Mouse (Mus musculus): Measurements from ENCODE around the gene 1700013F07Rik.
"Not testable (repeated sequence)": the region's sequence is repeated elsewhere in the genome, so short reads cannot be mapped to it uniquely, and the experiment has no call there.

Gene 1700013F07Rik

DNA sequence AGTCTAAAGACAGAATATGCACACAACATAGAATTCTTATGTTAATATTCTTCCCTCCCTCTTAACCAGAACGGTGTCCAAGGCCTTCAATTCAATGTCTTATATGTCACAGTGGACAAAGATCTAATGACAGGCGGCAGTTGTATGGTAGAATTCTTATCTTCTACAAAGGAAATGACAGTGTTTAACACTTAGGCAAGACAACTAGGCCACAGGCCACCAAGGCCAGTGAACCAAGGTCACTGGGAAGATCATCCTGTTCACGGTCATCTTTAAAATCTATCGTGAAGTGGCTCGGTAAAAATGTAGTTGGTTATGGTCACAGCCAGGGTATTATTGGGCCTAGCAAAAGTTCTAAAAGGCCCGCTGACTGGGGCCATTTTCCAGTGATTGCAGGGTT lies at the start of gene 1700013F07Rik:
Gene 1700013F07Rik, plus strand, starts transcription at position 200 of the 400 bp plus-strand sequence.
- DNase-seq (ENCODE audit: low spot score), result no peak

DNA sequence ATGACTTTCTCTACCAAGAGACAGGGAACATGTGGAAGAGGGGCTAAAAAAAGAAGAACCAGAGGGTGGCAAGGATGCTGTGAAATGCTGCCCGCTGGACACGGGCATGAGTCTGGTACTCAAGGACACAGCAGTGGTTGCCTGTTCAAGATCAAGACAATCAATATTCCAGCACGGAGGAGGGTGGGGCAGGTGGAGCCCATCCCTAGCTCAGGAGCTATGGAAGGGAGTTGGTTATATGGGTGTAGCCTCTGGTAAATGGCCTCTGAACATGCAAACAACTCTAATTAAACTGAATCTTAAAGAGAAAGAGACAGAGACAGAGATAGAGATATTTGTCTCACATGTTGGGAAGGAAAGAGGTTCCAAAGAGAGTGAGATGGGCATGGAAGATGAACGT lies 49.2 kb upstream of the 1700013F07Rik start:
- no peak for DNase-seq (ENCODE audit: low spot score)

DNA sequence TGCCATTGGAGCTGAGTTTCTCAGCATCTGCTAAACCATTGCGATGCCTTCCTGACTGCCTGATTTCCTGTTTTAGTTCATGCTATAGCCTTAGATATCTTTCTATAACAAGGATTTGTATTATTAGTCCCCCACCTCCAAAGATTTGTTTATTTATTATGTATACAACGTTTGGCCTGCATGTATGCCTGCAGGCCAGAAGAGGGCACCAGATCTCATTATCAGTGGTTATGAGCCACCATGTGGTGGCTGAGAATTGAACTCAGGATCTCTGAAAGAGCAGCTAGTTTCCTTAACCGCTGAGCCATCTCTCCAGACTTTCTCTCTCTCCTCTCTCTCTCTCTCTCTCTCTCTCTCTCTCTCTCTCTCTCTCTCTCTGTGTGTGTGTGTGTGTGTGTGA lies 44.0 kb upstream of the 1700013F07Rik start:
- DNase-seq (ENCODE audit: low spot score), result no peak

DNA sequence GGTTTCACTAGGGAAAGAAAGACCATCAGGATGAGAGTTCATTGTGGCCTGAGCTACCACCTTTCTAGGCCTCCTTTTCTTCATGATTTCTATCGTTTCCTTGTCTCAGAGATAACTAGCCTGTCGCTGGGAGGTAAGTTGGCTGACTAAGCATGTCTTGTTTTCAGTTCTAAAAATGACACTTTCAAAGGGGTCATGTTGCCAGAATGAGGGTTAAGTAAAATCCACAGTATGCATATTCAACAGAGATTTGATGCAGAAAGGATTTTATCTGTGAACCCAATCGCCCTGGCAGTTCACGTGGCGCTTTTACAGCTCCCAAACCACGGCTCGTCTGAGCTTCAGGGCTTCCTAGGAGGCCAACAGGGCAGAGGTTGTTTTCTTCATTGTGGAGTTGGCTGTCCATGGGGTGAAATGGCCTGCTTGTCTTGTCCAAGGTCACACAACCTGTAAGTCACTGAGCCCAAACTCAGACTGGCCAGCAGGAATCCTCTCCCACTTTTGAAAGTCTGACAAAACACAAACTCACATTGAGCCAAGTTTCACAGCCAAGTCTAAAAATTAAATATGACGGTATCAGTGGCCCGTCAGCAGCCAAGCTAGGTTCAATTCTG lies 39.0 kb upstream of the 1700013F07Rik start:
- no peak for DNase-seq (ENCODE audit: low spot score)

DNA sequence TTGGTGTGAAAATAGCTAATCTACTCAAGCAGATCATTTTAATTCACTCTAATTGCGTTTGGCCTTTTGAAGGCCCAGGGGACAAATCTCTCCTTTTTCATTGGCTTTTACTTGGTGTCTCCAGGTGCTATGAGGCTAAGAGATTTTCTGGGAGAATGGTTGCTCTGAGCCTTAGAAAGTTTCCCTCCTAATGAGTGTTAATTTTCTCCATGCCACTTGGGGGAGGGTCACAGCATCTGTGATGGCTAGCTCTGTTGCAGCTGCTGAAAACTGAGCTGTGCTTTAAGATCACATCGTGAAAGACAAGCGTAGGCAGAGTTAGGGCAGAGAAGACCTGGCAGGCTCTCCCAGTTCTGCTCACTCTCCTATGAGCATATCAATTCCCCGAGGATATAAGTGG lies 38.5 kb upstream of the 1700013F07Rik start:
- DNase-seq (ENCODE audit: low spot score), result no peak

DNA sequence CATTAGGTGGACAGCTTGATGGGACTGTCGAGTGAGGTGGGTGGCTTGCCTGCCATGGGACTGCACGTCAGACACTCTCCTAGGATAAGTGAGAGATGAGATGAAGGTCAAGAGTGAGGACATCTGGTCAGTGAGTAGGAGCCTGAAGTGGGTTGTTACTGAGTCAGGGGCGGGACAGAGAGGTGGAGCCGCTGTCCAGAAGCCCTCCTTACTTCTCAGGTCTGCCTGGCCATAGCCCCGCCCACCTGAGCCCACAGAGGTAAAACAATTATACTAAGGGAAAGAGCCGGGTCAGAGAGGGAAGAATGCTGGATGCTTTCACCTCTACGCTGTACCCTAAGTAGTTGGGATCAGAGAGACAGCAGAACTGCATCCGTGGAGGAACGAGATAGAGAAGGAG lies 36.3 kb upstream of the 1700013F07Rik start:
- no peak for DNase-seq (ENCODE audit: low spot score)

DNA sequence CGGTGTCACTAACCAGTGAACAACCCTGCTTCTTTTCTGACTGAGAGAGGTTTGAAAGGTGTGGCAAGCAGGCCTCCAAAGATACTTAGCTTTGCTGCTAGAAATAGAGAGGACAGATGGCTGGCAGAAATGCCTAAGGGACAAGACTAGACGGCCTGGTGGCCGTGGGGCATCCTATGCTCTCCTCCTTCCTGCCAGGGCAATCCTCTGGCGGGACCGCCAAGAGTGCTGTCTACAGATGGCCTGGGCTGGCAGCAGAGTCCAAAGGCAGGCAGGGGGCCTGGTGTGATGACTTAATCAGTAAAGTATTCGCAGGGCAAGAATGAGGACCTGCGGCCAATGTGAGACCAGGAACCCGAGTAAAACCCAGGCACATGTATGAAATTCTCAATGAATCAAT lies 34.1 kb upstream of the 1700013F07Rik start:
- DNase-seq (ENCODE audit: low spot score), result no peak

DNA sequence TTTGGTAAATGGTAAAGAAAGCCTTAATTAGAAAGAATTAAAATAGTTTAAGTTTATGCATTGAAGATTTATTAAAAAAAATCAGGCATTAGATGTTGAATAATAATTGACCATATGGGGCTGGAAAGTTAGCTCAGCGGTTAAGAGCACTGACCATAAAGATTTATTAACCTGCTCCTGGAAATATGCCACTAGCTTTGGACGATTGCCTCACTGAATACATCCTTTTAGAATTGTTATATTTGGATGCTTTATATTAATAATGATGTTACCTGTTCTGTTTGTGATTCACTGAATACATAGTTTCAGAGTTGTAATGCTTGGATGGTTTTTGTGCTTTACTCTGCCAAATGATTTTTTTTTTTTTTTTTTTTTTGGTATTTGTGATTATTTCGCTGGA lies 32.5 kb upstream of the 1700013F07Rik start:
- not testable (repeated sequence) for DNase-seq (ENCODE audit: low spot score)

DNA sequence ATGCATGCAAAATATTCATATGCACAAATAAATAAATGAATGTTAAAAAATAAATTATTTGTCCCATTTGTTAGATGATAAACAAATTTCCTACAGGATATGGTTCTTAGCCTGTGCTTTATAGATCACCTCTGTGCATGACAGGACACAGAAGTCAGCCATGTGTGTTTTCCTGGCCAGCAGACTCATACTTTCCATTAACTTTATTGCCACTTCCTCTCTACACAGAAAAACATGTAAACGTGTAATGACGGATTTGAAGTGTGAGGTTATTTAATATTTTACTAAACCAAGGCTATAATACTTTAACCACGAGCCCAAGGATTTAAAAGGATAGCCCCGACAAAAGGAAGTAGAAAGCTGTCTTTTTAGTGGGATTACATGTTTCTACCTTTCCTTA lies 30.0 kb upstream of the 1700013F07Rik start:
- no peak for DNase-seq (ENCODE audit: low spot score)

DNA sequence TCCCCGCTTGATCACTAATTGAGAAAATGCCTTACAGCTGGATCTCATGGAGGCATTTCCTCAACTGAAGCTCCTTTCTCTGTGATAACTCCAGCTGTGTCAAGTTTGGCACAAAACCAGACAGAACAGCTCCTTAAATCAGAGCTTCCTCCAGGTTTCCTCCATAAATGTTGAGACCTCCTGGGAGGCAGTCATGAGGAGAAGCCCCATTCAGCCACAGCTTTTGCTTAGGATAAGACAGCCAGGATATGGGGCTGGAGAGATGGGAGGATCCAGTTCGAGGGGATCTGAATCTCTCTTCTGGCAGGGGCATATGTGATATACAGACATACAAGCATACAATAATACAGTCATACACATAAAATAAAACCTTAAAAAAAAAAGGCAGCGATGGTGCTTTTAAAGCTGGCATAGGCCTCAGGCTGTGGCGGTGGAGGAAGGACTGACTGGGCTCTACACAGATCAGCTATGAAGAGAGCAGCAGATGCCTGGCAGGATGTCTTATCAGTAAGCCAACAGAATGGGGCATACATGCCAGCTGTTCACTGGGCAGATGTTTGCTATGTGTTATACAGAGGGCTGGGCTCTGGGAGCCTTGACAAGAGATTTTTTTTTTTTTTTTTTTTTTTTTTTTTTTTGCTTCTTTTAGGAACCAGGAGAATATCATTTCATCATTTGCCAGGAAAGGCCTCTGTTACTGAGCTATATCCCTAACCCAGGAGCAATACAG lies 25.0 kb upstream of the 1700013F07Rik start:
- no peak for DNase-seq (ENCODE audit: low spot score)

DNA sequence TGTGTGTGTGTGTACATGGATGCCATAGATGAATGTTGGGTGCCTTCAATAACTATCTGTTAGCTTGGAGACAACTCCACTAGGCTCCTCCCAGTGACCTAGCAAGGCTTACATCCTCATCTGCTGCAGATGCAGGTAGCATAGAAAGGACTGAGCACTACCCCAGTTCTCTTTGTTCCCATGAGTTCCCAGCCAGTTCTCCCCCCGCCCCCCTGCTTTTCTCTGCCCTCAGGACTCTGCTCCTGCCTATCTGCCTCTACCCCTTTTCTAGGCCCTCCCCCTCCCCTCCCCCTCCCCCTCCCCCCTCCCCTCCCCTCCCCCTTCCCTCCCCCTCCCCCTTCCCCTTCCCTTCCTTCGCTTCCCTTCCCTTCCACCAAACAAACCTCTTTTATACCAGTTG lies 23.8 kb upstream of the 1700013F07Rik start:
- DNase-seq (ENCODE audit: low spot score), result no peak

DNA sequence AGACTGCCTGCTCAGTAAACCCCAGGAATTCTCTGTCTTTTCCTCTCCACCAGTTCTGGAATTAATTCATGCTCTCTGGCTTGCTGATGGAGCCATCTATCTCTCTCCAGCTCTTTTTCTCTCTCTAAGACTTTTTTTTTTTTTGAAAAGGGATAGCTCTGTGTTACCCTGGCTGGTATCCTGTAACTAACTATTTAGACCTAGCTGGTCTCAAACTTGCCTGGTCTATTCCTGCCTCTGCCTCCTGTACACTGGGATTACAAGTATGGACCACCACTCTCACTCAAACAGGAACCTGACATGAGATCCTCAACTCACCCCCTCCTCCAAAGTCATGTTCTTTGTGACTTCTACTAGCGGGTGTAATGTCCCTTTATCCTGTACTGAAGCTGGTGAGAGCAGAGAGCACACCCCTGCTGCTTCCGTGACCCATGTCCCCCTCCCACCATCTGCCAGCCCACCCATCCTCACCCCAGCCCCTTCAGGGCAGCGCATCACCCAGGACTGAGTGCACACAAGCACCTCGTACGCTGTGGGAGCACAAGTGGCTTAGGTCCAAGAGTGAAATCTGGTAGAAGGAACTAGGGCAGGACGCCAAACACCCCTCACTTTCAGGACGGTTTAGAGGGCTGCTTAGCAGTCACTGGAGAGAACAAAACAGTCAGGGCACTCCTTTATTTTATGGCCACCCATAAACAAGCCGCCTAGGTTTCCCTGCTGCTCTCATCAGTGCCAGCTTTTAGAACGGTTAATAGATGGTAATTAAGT lies 23.1 kb upstream of the 1700013F07Rik start:
- DNase-seq (ENCODE audit: low spot score), result no peak

DNA sequence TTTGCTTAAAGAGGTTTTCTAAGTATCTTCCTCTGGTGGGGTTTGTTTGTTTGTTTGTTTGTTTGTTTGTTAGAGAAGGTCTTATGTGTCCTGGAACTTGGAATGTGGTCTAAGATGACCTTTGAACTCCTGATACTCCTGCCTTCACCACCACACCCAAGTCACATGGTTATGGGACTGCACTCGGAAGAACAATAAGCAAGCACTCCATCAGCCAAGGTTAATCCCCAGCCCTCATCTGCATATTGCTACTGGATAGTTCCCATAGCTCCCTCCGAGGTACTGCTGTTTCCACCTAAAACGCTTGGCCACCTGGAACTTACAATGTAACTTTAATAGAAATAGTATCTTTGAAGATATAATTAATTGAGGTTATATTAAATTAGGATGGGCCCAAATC lies 20.5 kb upstream of the 1700013F07Rik start:
- DNase-seq (ENCODE audit: low spot score), result no peak

DNA sequence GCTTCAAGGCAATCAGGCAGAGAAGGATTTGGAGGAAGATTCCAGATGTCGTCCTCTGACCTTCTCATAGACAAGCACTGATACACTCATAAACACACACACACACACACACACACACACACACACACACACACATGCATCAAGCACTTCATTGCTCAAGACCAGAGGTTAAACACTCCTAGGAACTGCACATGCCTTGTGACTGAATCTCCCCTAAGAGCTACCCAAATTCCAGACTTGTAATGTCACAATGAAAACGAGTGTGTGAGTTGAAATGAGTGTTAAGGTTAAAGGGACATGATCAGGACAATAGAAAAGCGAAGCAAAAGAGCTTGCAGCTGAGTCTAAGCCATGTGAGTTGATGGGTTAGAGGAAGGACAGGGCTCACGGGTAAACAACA lies 15.7 kb upstream of the 1700013F07Rik start:
- DNase-seq (ENCODE audit: low spot score), result no peak

DNA sequence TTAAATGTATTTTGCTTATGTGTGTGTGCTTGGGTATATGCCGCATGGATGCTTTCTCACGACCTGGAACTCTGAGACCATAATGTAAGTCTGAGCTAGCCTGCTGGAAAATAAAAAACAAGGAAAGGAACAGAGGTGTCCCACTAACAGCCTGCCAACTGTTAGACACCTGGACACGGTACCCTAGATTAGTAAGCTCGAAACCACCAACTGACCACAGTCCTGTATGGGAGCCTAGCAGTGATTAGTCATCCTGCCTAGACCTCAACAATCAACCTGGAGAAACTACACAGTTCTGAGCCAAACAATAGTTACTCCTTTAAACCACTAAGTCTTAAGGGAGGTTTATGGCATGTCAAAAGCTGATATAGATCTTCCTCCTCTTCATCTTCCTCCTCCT lies 10.5 kb upstream of the 1700013F07Rik start:
- DNase-seq (ENCODE audit: low spot score), result no peak

DNA sequence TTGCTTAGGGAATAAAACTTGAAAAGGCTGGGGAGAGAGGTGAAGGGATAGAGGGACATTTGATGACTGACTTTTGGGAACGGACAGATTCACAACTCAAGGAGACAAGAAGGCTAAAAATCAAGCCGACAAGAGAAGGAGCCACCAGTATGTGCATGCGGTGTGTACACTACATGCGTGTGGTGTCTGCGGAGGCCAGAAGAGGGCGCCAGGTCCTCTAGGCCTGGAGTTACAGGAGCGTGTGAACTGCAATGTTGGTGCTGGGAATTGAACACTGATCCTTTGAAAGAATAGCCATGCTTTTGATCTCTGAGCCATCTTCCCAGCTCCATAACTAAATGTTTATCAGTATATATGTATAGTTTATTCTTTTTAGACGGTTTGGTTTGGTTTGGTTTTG lies 5.5 kb upstream of the 1700013F07Rik start:
- DNase-seq (ENCODE audit: low spot score), result no peak

DNA sequence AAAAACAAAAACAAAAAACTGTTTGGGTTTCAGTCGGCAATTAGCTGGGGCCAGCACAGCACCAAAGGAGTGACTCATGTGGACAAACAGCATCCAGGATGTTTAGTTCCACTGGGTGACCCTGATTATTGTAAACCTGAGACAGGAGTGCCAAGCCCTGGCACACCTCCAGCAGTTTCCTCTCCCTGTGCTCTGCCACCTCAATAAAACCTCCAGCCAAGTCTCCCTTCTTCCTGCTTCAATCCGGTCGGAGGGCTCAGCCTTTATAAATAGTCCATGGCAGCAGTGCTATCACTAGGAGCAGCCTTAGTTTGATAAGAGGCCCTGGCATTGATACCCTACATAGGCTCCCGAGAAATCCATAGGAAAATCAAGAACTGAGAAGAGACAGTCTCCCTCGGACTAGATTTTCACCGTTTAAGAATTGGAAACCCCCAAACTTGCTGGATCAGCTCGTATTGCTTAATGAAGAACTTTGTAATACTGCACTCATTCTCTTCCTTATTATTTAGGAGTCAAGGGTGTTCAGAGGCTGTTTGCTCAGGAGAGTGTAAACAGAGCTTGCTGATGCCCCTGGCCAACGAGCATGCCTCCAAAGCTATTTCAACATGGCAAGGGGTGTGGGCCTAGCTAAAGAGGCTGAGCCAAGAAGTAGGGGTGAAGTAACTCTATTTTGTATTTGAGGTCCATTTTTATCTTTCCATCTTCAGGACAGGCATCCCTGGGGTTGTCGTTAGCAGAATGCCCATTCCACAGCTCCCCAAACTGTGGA lies 650 bp upstream of the 1700013F07Rik start:
- peak; percentile 52 for DNase-seq (ENCODE audit: low spot score)

DNA sequence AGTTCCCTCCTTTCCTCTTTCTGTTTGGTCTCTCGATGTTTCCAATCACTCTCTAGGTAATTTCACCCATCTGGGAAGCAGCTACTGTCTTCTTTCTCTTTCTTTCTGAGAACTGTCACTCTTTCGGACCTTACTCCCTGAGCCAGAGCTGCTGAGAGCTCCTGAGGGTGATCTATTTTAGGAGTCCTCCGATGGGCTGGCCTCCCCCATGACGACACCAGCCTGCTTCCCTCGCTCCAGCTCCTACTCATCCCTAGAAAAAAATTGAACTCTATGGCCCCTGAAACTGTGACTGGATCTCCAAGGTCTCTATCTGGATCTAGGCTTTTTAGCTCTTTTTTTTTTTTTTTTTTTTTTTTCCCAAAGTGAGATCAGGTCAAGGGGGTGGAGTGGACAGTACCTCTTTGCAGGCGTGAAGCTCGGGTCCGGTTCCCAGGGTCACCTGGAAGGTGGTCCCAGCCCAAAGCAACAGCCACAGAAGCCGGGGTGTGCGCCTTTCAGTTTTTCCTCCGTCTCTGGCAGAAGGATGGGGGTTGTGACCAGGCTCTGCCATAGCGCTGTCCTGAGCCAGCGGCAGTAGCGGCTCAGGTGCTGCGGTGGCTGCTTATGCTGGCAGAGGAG lies 2.1 kb downstream of the 1700013F07Rik start:
- DNase-seq (ENCODE audit: low spot score), result no peak

DNA sequence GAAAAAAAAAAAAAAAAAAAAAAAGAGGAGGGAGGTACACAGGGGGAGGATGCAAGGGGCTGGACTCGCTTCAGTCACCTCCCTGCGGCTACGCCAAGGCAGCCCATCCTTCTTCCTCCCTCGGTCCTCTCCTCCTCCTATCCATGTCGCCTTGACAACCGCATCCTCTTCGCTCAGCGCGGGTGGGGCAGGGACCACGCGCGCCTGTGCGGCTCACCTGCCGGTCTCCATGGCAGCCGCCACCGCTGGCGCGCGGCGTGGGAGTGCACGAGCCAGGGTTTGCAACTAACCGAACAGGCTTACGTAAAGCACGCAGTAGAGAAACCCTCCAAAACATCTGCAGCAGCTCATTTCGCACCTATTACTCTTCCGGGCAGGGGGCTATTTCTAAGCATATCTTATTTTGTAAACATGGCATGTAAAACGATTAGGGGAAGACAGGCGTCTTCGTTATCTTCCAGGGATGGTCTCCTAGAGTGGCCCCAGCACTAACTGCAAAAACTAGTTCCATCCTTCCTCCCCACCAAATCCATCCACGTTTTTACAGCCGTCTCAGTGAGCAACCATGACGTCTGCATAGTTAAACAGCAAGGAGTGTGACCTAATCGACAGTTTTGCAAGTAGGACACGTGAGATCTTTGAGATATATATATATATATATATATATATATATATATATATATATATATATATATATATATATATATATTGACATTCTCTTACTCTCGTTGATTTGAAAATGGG lies 2.7 kb downstream of the 1700013F07Rik start, which contains the start of gene 5330417C22Rik:
Gene 5330417C22Rik, minus strand, starts transcription at position 20 of the 744 bp plus-strand sequence.
- peak; percentile 15 for DNase-seq (ENCODE audit: low spot score)

DNA sequence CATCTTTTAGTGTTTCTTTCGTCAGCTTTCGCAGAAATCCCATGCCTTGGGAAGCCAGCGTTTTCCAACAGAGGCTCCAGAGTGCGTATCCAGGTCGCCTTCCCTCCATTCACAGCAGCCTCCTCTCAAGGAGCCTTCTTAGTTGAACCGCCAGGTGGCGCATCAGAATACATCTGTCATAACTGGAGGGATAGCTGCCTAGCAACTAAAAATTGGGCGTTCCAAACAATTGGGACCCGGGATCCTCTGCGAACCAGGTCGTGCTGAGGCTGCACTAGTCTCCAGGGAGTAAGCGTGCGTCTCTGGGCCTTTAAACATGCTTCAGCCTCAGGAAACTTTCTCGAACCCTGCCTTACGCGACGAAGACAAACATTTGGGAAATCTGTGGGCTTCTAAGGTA lies 3.4 kb downstream of the 1700013F07Rik start:
- peak; percentile 74 for DNase-seq (ENCODE audit: low spot score)

DNA sequence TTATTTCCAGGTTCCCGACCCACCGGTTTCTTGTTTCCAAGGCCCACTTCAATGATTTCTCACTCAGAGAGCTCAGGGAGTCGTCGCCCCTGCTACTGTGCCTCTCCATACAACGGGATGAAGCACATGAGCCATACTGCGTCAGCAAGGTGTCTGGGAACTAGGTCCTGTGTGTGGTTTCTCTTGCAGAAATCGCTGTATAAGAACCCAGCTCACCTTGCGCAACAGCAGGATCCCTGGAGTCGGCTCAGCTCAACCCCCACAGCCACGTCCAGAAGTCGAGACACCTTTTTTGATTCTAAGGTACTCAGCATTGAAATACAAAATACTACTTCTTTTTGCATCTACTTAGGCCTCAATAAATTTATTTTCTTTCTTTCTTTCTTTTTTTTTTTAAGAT lies 8.3 kb downstream of the 1700013F07Rik start:
- DNase-seq (ENCODE audit: low spot score), result no peak

All from urinary bladder, postnatal 25 days (tissue).